Mouse (Mus musculus) forelimb bud, embryonic 11.5 days (tissue): ENCODE measurements at regions not wholly inside any gene's neighbourhood (a gene's known extent, or its start where the extent isn't known, plus 50 kb on each side); places are given as distances from the start of the nearest gene placed in this dataset.
"Not testable (repeated sequence)": the region's sequence is repeated elsewhere in the genome, so short reads cannot be mapped to it uniquely, and the experiment has no call there.

Experiments
- DNase-seq: peaks from one replicate; pipeline ENCODE4 v3.0.0-alpha.2; 2012; ENCODE audit warnings: low read depth, low spot score

- no peak for DNase-seq
Measured at GRCm38 (mm10) chr17:66206074-66206473, 82.8 kb downstream of the Ddx11 start.

GRCm38 (mm10) chr17:66207653-66208497, 84.6 kb downstream of the Ddx11 start:
- not testable (repeated sequence) for DNase-seq

GRCm38 (mm10) chr17:66208803-66209515, 85.6 kb downstream of the Ddx11 start:
- not testable (repeated sequence) for DNase-seq

GRCm38 (mm10) chr17:66211561-66211960, 88.2 kb downstream of the Ddx11 start:
- no peak for DNase-seq

GRCm38 (mm10) chr17:66212616-66213015, 89.3 kb downstream of the Ddx11 start:
- DNase-seq: no peak

GRCm38 (mm10) chr17:66218321-66218720, 95.0 kb downstream of the Ddx11 start:
- no peak for DNase-seq

GRCm38 (mm10) chr17:66219669-66220435, 96.5 kb downstream of the Ddx11 start:
- DNase-seq: no peak

GRCm38 (mm10) chr17:66221256-66221655, 97.9 kb downstream of the Ddx11 start:
- DNase-seq: peak; percentile 66

GRCm38 (mm10) chr17:66223711-66224110, 100.4 kb downstream of the Ddx11 start:
- DNase-seq: no peak

GRCm38 (mm10) chr17:66224241-66224640, 100.9 kb downstream of the Ddx11 start:
- DNase-seq: no peak

- DNase-seq: no peak
Measured at GRCm38 (mm10) chr17:66232391-66232790, 109.1 kb downstream of the Ddx11 start.

GRCm38 (mm10) chr17:66232891-66233421, 109.6 kb downstream of the Ddx11 start:
- DNase-seq: no peak

- DNase-seq: no peak
Measured at GRCm38 (mm10) chr17:66233451-66233951, 110.2 kb downstream of the Ddx11 start.

GRCm38 (mm10) chr17:66234432-66234831, 111.1 kb downstream of the Ddx11 start:
- no peak for DNase-seq

- DNase-seq: peak; percentile 89
Measured at GRCm38 (mm10) chr17:66235096-66235805, 111.9 kb downstream of the Ddx11 start.

GRCm38 (mm10) chr17:66235806-66236335, 112.6 kb downstream of the Ddx11 start:
- DNase-seq: no peak

- DNase-seq: no peak
Measured at GRCm38 (mm10) chr17:66241868-66242622, 118.7 kb downstream of the Ddx11 start.

GRCm38 (mm10) chr17:66244183-66244582, 120.9 kb downstream of the Ddx11 start:
- no peak for DNase-seq

GRCm38 (mm10) chr17:66246031-66246534, 122.8 kb downstream of the Ddx11 start:
- DNase-seq: no peak

- no peak for DNase-seq
Measured at GRCm38 (mm10) chr17:66251495-66251894, 128.2 kb downstream of the Ddx11 start.
